ENCODE assay signal across 24 mouse cellular contexts in the genomic region with DNA sequence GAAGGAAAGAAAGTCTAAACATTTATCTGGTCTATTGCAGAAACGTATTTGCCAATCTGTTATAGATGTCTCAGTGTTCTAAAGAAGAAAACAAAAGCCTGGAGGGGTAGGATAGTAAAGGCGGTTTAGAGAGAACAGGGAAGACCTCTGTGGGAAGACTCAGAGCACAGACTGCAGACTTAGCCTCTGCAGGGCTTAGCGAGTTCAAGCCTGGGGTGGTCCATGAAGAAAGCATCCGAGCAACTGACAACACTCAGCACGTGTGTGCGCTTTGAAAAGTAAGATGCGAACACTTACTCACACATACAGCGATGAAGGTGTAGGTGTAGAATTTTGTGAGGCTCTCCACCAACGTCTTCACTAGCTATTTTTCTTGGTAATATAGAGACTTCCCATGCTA.
"Had no signal": no experiment of that assay in that cellular context is flagged by ENCODE, and none has a peak within 500 bp of the region (broad histone marks: within the 10 kb centered on the region; RNA-seq: fewer than 3 reads in every experiment).

No protein-coding gene starts in this region.

- H3K9me3 ChIP-seq: heart, embryonic 13.5 days; heart, embryonic 15.5 days; hindbrain, embryonic 13.5 days; hindbrain, embryonic 15.5 days; intestine, embryonic 15.5 days; limb, embryonic 10.5 days; liver, embryonic 13.5 days; liver, embryonic 15.5 days had no signal

- DNase-seq: gastrocnemius, postnatal 14 days; gastrocnemius, postnatal 36 days; heart, adult 18-20 months; heart, postnatal 14 days; heart, postnatal 36 days; kidney, adult 18-20 months; kidney, adult 8-10 months; kidney, postnatal 10 days; kidney, postnatal 25 days; kidney, postnatal 4 days; liver, embryonic 13.5 days had no signal

- H3K27ac ChIP-seq: heart, embryonic 13.5 days; heart, embryonic 15.5 days; hindbrain, embryonic 13.5 days; hindbrain, embryonic 15.5 days; hindbrain, postnatal 0 days; intestine, embryonic 15.5 days; layer of hippocampus, adult 2 months; left cerebral cortex, adult 2 months; limb, embryonic 10.5 days; limb, embryonic 12.5 days; liver, embryonic 13.5 days; liver, embryonic 15.5 days had no signal

- H3K4me2 ChIP-seq: heart, embryonic 13.5 days; heart, embryonic 15.5 days; hindbrain, embryonic 13.5 days; hindbrain, embryonic 15.5 days; intestine, embryonic 15.5 days; limb, embryonic 12.5 days; liver, embryonic 11.5 days; liver, embryonic 13.5 days; liver, embryonic 15.5 days had no signal

- H3K4me3 ChIP-seq: heart, embryonic 13.5 days; heart, embryonic 15.5 days; hindbrain, embryonic 13.5 days; hindbrain, embryonic 15.5 days; intestine, embryonic 15.5 days; layer of hippocampus, adult 2 months; left cerebral cortex, adult 2 months; limb, embryonic 10.5 days; limb, embryonic 12.5 days; liver, embryonic 13.5 days; liver, embryonic 15.5 days had no signal

- H3K9ac ChIP-seq: heart, embryonic 13.5 days; heart, embryonic 15.5 days; hindbrain, embryonic 13.5 days; hindbrain, embryonic 15.5 days; intestine, embryonic 15.5 days; limb, embryonic 12.5 days; liver, embryonic 13.5 days; liver, embryonic 15.5 days had no signal

- H3K27me3 ChIP-seq: heart, embryonic 13.5 days; heart, embryonic 15.5 days; hindbrain, embryonic 13.5 days; hindbrain, embryonic 15.5 days; intestine, embryonic 15.5 days; limb, embryonic 12.5 days; liver, embryonic 13.5 days; liver, embryonic 15.5 days had no signal

- ATAC-seq: hindbrain, postnatal 0 days; intestine, embryonic 15.5 days; intestine, postnatal 0 days had no signal
